Mouse (Mus musculus): ENCODE results near the gene Kdm4a. TPM values are rescaled to one million over a fixed set of nuclear protein-coding genes. Genes with fewer than 3 reads are reported as not detected.
A peak's percentile ranks its signal among the peaks of the same experiment; 100 is the strongest.

The Kdm4a gene
- polyA plus RNA-seq, 1 experiment from 2014 or later, result 42.7 TPM

DNA sequence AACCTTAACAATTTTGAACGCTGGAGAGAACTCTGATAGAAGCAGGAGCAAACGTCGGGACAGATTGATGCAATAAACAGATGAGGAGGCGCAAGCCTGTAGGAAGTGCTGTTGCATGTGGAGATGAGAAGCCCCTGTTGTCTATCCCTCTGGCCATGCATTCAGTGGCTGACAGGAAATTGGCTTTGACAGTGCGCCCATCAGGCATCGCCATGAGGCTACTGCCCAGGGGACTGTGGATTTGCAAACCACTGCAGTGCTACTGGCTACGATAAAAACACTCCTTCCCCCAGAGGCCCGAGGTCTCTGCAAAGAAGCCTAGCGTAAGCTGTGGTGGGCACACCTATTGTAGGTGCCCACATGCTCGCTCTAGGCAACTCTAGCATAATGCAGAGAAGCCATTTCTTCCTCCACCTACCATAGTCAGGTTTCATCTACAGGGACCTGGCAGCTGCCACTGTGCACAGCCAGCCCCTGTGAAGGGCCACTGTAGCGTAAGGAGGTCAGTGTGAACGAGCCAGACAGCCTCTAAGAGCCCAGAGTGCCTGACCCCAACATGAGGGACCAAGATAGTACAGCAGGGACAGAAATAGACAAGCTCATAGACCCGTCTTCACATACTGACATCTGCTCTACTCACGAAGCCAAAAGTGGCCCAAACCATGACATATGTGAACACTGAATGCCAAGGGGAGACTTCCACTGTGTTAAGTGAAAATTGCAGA is 29.7 kb downstream of the Kdm4a start:
- Histone ChIP-seq H3K36me3 (peaks cover 100% of the 10 kb centered on the region), H3K27me3 (ENCODE audit: low read depth, poor library complexity, severe bottlenecking) (no peaks in the 10 kb centered on the region), H3K4me3 (no peak overlapping the region), H3K9me3 (replicated peaks) (no peaks in the 10 kb centered on the region), H3K4me1 (no peaks in the 10 kb centered on the region), H3K27ac (no peak overlapping the region)
- WGBS, result 91% methylated on average over 14 of the region's 14 CpGs
- no peak for DNase-seq (ENCODE audit: low spot score)

DNA sequence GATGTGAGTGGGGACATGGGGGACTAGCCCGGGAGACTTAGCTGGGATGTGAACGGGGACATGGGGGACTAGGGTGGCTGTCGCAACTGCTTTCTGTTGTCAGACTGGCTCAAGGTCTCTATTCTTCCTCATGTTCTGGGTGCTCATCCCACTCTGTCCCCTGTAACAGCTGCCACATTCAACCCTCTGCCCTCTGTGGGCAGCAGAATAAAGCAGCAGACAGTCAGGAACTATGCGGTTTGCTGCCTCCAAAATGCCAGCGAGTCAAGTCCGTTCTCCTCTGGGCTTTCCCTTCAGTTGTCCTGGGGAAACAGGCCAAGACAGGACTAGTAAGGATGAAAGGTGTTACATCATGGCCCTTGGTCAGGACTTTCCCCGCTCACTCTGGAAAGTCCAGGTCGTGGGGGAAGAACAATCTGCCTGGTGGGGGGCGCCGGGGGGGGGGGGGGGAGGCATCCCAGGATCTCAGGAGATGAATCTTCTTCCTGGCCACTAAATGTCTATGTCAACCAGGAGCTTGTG is 30.7 kb downstream of the Kdm4a start:
- Histone ChIP-seq H3K27ac (no peak overlapping the region), H3K27me3 (ENCODE audit: low read depth, poor library complexity, severe bottlenecking) (no peaks in the 10 kb centered on the region), H3K36me3 (peaks cover 100% of the 10 kb centered on the region), H3K4me1 (no peaks in the 10 kb centered on the region), H3K9me3 (replicated peaks) (no peaks in the 10 kb centered on the region), H3K4me3 (no peak overlapping the region)
- WGBS, result 85% methylated on average over 10 of the region's 10 CpGs
- no peak for DNase-seq (ENCODE audit: low spot score)

DNA sequence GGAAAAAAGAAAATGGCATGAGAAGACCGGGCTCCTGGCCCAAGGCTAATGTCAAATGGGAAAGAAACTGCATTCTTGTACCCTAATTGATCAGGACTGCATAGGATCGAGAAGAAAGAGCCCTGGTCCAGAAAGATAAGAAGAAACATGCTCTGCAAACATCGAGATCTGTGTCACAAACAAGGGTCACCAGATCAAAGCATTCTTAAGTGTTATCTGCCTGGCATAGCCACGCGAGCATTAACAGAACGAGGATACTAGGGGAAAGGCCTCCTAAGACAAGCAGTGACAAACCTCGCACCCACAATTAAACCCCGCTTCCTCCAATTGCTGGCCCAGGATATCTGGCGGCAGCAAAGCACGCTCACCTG is 31.5 kb downstream of the Kdm4a start:
- Histone ChIP-seq H3K9me3 (replicated peaks) (no peaks in the 10 kb centered on the region), H3K27ac (no peak overlapping the region), H3K4me3 (no peak overlapping the region), H3K4me1 (no peaks in the 10 kb centered on the region), H3K27me3 (ENCODE audit: low read depth, poor library complexity, severe bottlenecking) (no peaks in the 10 kb centered on the region), H3K36me3 (peaks cover 100% of the 10 kb centered on the region)
- DNase-seq (ENCODE audit: low spot score), result no peak
- 62% methylated on average over 10 of the region's 10 CpGs for WGBS

DNA sequence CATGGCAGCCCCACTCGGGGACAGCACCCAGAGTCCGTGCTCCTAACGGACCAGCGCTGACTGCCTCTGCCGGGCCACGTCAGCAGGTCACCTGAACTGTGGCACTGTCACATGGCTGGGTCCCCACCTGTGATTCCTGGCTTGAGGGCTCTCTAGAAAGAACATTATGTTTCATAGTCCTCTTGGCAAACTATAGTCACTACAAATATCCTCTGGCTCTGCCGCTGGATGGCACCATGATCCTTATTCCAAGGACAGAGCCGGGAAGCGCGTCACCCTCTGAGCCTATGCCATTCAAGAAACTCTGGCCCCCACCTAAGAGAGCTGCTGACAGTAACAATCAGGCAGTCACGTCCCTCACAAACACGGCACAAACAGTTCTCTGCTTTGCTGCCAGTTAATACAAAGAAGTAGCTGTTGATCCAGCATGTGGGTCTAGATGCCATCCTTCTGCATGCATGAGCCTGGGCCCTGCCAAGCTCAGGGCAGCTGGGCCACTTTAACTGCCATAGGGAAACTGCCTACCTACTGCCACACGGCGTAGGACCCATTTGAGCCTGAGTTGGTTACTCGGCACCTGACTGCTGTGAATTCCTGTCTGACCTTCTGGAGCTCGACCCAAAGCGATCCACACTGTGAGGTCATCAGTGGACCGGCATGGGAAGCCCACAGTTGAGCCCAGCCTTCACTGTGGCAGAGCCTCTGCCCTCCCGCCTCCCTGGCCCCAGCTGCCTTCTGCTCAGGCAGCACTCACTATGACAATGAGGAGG is 32.1 kb downstream of the Kdm4a start:
- no peaks in the 10 kb centered on the region for H3K4me1 ChIP-seq

DNA sequence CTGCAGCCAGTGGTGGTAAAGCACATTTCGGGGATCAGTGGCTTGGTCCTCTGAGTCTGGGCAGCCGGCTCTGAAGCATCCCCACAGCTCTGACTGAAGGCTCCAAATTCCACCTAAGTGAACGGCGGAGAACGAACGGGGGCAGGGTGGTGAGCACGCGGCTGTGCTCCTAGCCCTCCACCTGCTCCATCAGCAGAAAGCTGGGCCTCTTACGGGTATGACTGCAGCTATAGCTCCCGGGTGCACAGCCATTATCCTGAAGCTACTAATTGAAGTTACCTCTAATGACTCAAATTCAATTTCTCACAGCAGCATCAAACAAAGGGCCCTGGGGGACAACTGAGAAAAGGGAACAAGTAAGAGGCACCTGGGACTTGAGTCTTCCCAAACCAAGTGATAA is 32.8 kb downstream of the Kdm4a start:
- WGBS, result 89% methylated on average over 10 of the region's 10 CpGs
- Histone ChIP-seq H3K27me3 (ENCODE audit: low read depth, poor library complexity, severe bottlenecking) (no peaks in the 10 kb centered on the region), H3K27ac (no peak overlapping the region), H3K4me3 (no peak overlapping the region), H3K9me3 (replicated peaks) (no peaks in the 10 kb centered on the region), H3K36me3 (peaks cover 100% of the 10 kb centered on the region), H3K4me1 (no peaks in the 10 kb centered on the region)
- no peak for DNase-seq (ENCODE audit: low spot score)

More for the DNA sequence above, 32.1 kb downstream of the Kdm4a start:
- DNase-seq (ENCODE audit: low spot score), result no peak
- Histone ChIP-seq H3K9me3 (replicated peaks) (no peaks in the 10 kb centered on the region), H3K36me3 (peaks cover 100% of the 10 kb centered on the region), H3K4me3 (no peak overlapping the region), H3K27ac (no peak overlapping the region), H3K27me3 (ENCODE audit: low read depth, poor library complexity, severe bottlenecking) (no peaks in the 10 kb centered on the region)
- 94% methylated on average over 19 of the region's 19 CpGs for WGBS

DNA sequence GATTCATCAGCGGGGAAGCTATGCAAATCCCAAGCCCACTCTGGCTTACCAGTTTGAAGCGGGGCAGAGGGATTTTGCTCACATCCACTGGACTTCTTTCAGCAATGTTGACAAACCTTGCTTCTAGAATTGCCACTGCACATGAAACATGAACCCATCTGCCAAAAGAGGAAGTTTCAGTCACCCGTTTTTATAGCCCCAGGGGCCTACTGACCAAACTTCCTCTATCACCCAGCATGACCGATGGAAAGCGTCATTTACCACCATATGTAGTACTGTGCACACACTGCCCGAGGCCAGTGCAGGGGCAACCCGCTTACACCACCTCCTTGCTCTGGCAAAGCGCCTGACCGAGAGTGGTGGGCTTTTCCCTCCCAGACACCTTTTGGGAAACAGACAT is 35.5 kb downstream of the Kdm4a start:
- no peak overlapping the region for H3K27ac ChIP-seq
- no peak for DNase-seq (ENCODE audit: low spot score)
- H3K9me3 ChIP-seq (replicated peaks), result no peaks in the 10 kb centered on the region
- no peaks in the 10 kb centered on the region for H3K4me1 ChIP-seq
- 89% methylated on average over 9 of the region's 9 CpGs for WGBS
- no peaks in the 10 kb centered on the region for H3K27me3 ChIP-seq (ENCODE audit: low read depth, poor library complexity, severe bottlenecking)
- peaks cover 98% of the 10 kb centered on the region for H3K36me3 ChIP-seq
- no peak overlapping the region for H3K4me3 ChIP-seq

DNA sequence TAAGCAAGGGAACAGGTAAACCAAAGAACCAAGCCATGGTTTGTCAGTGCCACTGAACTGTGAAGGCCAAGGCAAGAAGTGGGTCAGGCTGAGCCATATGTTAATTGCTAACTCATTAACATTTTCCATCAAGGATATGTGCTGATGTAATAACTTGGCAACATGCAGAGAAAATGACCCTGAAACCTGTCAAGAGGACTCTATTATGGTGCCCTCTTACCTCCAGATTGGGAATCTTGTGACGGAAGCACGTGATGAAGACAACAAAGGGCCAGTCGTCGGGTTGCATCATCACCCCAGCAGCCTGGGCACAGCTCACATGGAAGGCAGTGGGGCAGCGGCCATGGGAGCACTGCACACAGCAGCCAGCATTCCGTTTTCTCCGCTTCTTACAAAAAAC is 36.2 kb downstream of the Kdm4a start:
- Histone ChIP-seq H3K27me3 (ENCODE audit: low read depth, poor library complexity, severe bottlenecking) (no peaks in the 10 kb centered on the region), H3K27ac (no peak overlapping the region), H3K36me3 (peaks cover 98% of the 10 kb centered on the region), H3K4me3 (no peak overlapping the region), H3K4me1 (no peaks in the 10 kb centered on the region), H3K9me3 (replicated peaks) (no peaks in the 10 kb centered on the region)
- WGBS, result 92% methylated on average over 7 of the region's 7 CpGs
- no peak for DNase-seq (ENCODE audit: low spot score)

DNA sequence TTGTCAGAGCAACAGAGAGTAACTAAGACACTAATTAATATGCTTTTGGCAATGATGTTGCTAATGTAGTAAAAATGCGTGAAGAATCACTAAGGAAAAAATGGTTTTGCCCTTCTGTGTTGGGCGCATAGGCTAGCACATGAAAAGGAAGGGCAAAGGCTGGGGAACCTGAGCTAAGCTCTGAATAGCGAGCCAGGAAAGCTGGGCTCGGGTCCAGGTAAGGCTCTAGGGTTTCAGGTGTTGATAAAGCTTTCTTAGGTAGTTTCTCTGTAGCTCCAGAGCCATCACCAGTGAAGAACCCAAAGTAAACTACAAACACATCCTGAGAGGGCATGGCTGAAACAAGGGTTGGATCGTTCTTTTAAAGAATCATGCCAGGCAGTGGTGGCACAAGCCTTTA is 38.3 kb downstream of the Kdm4a start:
- Histone ChIP-seq H3K4me3 (no peak overlapping the region), H3K36me3 (peaks cover 98% of the 10 kb centered on the region), H3K27ac (no peak overlapping the region), H3K4me1 (no peaks in the 10 kb centered on the region), H3K27me3 (ENCODE audit: low read depth, poor library complexity, severe bottlenecking) (no peaks in the 10 kb centered on the region), H3K9me3 (replicated peaks) (no peaks in the 10 kb centered on the region)
- WGBS, result 92% methylated on average over 5 of the region's 5 CpGs
- no peak for DNase-seq (ENCODE audit: low spot score)

DNA sequence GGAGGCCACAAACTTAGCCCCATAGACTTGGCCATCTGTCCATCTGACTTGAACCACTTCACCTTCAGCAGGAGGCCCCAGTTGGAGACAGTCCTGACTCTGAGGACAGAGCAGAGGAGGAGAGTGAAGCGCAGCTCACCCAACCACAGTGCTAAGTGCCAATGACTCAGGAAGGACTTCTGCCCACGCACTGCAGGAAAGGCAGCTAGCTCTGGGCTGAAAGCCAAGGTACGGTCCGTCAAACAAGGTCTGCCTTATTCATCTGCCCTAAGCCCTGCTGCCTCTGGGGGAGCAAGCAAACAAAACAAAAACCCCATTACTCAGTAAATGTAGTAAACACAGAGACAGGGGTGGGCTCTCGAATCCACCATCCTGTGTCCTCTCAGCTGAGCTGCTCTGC is 41.0 kb downstream of the Kdm4a start:
- Histone ChIP-seq H3K27me3 (ENCODE audit: low read depth, poor library complexity, severe bottlenecking) (no peaks in the 10 kb centered on the region), H3K4me3 (no peak overlapping the region), H3K9me3 (replicated peaks) (no peaks in the 10 kb centered on the region), H3K36me3 (peaks cover 86% of the 10 kb centered on the region), H3K27ac (no peak overlapping the region), H3K4me1 (peaks cover 15% of the 10 kb centered on the region)
- no peak for DNase-seq (ENCODE audit: low spot score)
- 93% methylated on average over 5 of the region's 5 CpGs for WGBS

DNA sequence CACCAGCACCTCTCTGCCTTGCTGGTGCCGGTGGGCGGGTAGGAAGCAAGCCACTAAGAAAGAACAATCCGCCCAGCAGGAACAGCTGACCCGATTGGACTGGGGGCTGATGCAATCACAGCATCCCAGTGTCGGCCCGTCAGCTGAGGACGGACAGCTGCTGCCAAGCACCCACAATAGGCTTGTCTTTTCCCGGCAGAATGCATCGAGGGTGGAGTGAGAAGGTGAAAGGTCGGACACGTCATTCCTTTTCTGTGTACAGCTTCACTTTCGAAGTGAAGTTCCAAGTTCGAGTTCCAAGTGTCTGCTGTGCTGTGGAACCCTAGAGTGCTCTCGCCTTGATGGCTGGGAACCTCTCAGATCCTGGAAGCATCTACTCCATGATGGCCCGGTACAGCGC is 42.0 kb downstream of the Kdm4a start:
- Histone ChIP-seq H3K4me1 (peaks cover 24% of the 10 kb centered on the region), H3K4me3 (no peak overlapping the region), H3K27ac (no peak overlapping the region), H3K27me3 (ENCODE audit: low read depth, poor library complexity, severe bottlenecking) (no peaks in the 10 kb centered on the region), H3K9me3 (replicated peaks) (no peaks in the 10 kb centered on the region), H3K36me3 (peaks cover 75% of the 10 kb centered on the region)
- no peak for DNase-seq (ENCODE audit: low spot score)
- WGBS, result 92% methylated on average over 16 of the region's 16 CpGs

DNA sequence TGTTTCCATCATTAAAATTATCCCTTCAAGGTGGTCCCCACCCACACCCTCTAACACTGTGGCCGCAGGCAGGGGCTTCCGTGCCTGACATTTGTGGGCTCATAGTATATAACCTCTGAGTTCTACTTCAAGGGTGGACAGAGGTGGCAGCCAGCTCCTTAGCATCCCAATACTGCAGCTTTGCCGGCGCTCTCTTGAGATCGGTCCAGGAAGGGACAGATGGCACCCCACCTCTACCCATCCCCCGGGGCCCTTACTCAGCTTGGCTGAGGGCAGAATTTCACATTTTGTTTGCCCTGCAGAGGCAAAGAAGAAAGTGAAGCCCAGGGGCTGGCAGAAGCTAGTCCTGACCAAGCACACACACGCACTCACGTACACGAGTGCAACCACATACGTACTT is 42.5 kb downstream of the Kdm4a start:
- H3K36me3 ChIP-seq, result peaks cover 71% of the 10 kb centered on the region
- no peak overlapping the region for H3K27ac ChIP-seq
- no peaks in the 10 kb centered on the region for H3K27me3 ChIP-seq (ENCODE audit: low read depth, poor library complexity, severe bottlenecking)
- no peak for DNase-seq (ENCODE audit: low spot score)
- no peaks in the 10 kb centered on the region for H3K9me3 ChIP-seq (replicated peaks)
- peaks cover 27% of the 10 kb centered on the region for H3K4me1 ChIP-seq
- 93% methylated on average over 10 of the region's 10 CpGs for WGBS
- H3K4me3 ChIP-seq, result no peak overlapping the region

DNA sequence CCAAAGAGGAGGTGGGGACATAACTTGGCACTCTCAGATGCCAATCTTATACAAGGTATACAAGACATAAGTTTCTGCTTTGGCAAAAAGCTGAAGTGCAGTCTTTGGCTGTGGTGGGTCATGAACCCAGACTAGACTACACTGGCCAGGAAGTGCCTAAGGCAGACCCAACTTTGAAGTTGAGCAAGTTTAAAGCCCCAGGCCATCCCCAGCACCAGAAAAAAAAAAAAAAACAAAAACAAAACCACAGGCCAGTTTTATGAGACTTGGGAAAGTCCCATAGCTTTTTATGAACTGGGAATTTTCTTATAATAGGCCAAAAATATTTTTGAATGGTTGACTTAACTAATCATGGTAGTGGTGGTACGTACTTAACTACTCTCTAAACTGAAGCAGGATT is 44.4 kb downstream of the Kdm4a start:
- Histone ChIP-seq H3K27ac (peak overlapping the region; percentile 94), H3K9me3 (replicated peaks) (no peaks in the 10 kb centered on the region), H3K27me3 (ENCODE audit: low read depth, poor library complexity, severe bottlenecking) (no peaks in the 10 kb centered on the region), H3K36me3 (peaks cover 55% of the 10 kb centered on the region), H3K4me1 (peaks cover 28% of the 10 kb centered on the region), H3K4me3 (peak overlapping the region; percentile 99)
- no peak for DNase-seq (ENCODE audit: low spot score)
- WGBS, result 90% methylated on average over 1 of the region's 1 CpGs
